Mouse (Mus musculus): ENCODE results near the gene Gm49388. TPM values are rescaled to one million over a fixed set of nuclear protein-coding genes. Genes with fewer than 3 reads are reported as not detected.

Gene Gm49388
- total RNA-seq (2021), result 1 to 10 TPM; 5.5 to 5.6 TPM
- long read RNA-seq, experiment 1, partial matches to known transcripts, result 0 of 2 reads
- long read RNA-seq, experiment 1, other reads (novel, unspliced or antisense), result 2 of 2 reads
- long read RNA-seq, experiment 2, partial matches to known transcripts, result 0 of 2 reads
- long read RNA-seq, experiment 2, other reads (novel, unspliced or antisense), result 2 of 2 reads

DNA sequence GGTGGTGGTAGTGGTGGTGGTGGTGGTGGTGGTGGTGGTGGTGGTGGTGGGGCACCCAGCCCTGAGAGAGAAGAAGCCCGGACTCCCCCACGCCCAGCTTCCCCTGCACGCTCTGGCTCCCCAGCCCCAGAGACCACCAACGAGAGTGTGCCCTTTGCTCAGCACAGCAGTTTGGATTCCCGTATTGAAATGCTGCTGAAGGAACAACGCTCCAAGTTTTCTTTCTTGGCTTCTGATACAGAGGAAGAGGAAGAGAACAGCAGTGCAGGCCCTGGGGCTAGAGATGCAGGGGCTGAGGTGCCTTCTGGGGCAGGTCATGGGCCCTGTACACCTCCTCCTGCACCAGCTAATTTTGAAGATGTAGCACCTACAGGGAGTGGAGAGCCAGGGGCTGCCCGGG lies at the start of gene Gm49388:
Gene Gm49388, plus strand, starts transcription at position 301 of the 400 bp plus-strand sequence.
- no peak for DNase-seq (ENCODE audit: low spot score in 2 of 2)

DNA sequence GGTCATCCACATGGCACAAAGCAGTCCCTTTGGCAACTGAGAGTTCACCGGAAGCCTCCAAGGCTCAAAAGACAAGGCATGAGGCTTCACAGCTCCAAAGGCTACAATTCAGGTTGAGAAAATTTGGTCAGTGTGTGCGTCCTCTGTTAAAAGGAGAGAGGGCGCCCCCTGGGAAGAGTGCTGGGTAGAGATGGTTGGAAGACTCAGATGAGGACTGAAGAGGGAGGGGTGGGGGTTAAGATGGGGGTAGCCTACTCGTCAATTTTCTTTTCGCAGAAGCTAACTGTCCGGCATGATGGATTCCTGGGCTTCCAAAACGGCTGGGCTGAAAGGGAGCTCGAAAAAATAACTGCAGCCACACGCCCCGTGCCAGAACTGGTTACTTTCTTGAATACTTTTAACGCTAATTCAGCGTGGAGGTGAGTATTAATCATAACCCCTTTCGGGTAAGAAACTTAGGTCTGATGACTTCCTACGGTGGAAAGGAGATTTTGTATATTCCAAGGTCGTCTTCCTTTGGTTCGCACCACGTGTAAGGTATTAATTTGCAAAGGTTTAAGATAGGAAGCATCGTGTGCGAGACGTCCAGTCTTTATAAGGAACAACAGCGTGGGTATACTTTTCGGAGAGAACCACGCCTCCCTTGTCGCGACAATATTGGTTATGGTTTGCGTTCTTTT lies 40.9 kb upstream of the Gm49388 start, which contains the start of gene Fbxl19:
Gene Fbxl19, plus strand, starts transcription at position 178 of the 680 bp plus-strand sequence.
- DNase-seq (ENCODE audit: low spot score in 2 of 2), result peak; percentile 75 to 79

DNA sequence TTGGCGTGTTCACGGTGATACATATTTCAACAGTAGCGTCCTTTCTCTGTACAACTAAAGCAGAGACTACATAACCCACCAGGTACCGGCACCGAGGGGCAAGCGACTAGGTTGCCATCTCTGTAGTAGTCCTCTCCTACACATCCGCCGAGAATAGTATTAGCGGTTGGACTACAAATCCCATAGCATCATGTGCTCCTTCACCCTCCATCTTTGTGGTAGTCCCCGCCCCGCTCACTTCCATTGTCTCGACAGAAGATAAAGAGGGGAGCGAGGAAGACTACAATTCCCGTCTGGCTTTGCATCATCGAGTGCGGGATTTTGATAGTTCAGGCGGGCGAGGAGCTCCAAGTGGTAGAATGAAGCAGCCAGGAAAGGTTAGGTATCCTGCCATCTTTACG lies 40.2 kb upstream of the Gm49388 start:
- peak; percentile 89 to 94 for DNase-seq (ENCODE audit: low spot score in 2 of 2)

DNA sequence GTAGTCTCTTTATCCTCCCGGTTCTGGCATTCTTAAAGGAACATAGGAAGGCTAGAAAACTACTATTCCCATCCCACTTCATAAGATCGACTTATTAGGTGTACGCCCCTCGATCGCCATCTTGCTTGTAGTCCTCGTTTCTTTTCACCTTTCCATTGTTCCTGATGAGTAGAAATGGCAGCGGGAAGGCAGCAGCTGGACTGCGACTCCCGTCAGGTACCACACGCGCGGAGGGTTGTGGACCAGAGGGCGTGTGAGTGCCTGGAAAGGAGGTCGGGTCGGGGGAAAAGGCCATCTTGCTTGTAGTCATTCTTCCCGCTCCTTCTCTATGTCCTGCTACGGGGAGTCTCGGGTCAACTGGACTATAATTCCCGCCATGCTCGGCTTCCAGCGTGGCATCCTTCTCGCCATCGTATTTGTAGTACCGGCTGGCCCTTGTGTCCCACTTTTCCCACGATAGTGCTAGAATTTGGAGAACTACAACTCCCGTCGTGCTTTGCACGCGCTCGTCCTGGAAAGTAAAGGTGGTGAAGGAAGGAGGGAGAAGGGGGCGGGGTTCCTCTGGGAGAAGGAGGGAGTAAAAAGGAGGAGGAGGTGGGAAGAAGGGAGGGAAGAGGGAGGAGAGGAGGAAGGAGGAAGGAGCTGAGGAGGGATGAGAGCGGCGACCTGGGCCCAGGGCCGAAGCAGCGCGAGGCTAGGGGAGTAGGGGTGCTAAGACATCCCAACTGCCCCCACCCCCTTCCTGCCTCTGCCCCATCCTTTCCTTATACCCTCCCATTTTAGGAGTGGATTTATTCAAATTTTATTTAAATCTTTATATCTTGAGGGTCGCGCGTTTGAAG lies 39.5 kb upstream of the Gm49388 start:
- peak; percentile 96 to 98 for DNase-seq (ENCODE audit: low spot score in 2 of 2)

DNA sequence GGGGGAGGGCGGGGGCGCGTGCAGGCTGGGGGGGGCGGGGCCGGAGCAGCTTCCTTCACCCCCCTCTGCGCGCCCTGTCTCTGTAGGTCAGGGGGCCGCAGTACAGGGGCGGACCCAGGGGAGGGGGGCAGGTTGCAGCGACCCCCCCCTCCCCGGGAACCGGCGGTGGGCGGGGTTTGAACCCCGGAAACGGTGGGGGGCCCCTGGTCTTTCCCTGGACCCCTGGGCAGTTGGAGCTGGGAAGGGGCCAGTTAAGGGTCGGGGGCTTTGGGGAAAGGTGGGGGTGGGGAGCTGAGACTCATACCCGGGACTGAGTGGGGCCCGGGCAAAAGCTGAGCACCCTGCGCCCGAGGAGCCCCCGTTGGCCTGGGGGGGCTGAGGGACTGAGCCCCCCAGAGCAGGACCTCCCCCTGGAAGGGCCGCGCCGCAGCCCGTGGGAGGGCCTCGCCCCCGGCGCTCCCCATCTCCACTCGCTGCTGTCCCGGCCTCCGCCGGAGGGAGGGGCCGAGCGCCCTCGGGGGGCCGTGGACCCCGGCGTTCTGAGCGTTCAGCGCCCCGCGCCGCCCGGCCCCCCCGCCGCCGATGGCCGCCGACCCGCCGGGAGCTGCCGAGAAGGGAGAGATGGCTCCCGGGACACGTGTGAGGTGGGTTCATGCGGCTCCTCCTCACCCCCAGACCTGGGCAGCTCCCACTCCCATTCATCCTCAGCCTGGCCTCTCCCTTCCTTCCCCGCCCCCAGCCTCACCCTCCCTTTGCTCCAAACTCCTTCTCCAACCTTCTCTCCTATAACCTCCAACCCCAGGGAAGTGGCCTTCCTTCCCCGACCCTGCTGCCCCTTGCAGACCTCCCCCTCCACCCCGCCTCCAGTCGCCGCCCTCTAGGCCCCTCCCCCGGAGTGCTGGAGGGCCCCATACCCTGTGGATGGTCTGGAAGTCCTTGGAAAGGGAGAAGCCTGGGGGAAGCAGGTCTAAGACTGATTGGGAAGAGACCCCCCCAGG lies 38.6 kb upstream of the Gm49388 start:
- DNase-seq (ENCODE audit: low spot score in 2 of 2), result no peak

DNA sequence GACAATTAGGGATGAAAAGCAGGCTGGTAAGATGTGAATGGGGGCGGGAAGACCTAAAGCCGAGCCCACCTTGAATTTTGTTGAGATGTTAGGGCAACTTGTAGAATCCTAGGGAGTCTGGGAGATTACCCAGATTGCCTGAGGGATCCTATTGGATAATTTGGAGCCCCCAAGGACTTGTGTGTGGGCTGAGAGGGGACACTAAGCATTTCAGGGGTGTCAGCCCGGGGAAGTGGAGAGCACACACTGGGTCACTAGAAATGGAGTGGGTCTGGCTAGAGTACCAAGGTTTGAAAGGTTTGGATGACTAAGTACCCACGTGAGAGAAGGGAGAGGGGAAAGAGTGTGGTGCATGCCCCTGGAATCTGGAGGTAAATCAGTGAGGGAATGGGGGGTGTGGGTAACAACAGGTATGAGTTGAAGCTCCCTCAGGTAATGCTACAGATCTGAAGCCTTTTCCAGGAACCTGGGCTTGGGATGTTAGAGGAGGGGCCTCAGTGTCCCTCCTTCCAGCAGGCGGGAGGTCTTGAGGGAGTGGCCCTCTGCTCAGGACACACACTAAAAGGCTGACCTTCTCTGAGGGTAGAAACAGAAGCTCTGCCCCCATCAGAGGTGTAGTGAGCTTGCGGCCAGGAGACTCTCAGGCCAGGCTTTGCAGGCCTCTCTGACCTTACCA lies 37.7 kb upstream of the Gm49388 start:
- DNase-seq (ENCODE audit: low spot score in 2 of 2), result no peak

DNA sequence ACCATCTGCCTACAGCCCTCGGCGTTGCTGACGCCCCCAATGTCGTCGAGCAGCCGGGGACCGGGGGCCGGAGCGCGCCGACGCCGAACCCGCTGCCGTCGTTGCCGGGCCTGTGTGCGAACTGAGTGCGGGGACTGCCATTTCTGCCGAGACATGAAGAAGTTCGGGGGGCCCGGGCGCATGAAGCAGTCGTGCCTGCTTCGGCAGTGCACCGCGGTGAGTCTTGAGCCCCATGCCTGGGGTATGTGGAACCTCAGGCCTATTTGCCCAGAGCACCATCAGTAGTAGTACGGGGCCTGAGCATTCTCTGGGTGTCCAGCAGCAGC lies 37.2 kb upstream of the Gm49388 start:
- DNase-seq (ENCODE audit: low spot score in 2 of 2), result no peak

DNA sequence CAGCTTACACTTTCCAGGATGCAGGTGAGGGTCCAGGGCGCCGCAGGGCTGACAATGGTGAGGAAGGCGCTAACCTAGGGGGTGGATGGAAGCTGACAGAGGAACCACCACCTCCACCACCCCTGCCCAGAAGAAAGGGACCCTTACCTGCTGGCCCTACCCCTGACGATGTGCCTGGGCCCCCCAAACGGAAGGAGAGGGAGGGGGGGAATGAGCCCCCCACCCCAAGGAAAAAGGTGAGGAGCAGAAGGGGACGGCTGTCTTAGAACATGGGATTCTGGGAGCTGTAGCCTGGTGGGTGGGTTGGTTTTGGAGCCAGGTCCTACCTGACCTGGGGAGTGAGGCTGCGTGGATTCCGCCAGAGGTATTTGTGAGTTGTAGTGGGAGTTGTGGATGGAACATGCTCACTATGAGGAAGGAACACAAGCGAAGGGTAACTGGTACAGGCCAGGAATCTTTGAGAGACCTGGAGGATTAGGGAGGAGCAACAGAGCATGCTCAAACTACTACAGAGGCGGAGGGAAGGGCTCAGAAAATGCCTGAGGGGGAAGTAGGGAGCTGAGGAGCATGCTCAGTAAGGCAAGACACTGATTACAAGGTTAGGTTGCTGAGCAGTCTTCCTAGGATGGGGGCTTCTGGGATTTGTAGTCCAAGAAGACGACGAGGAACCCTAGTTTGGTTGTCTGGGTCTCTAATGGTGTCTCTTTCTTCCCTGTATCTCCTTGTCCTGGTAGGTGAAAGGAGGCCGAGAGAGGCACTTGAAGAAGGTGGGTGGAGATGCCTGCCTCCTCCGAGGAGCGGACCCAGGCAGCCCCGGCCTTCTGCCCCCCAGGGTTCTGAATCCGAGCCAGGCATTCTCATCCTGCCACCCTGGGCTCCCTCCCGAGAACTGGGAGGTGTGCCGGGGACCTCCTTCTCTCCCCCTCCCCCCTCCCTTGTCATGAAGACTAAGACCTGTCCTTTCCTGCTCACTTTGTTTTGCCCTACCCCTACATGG lies 35.0 kb upstream of the Gm49388 start:
- DNase-seq (ENCODE audit: low spot score in 2 of 2), result no peak

DNA sequence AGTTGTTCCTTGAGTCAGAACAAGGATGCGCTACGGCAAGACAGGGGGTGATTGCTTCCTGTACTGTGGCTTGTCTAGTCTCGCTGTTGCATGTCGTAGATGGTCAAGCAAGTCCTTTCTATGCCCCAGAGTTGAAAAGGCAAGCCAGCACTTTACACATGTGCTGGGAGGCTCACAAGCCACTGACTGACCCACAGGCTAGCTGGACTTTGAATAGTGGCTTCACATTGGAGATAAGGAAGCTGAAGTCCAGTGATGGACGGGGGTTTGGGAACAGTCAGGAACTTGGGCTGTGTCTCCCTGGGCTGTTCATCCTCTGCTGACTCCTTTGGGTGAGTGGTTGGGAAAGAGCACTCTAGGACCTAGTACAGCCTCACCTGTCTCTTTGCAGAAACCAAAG lies 33.8 kb upstream of the Gm49388 start:
- DNase-seq (ENCODE audit: low spot score in 2 of 2), result no peak

DNA sequence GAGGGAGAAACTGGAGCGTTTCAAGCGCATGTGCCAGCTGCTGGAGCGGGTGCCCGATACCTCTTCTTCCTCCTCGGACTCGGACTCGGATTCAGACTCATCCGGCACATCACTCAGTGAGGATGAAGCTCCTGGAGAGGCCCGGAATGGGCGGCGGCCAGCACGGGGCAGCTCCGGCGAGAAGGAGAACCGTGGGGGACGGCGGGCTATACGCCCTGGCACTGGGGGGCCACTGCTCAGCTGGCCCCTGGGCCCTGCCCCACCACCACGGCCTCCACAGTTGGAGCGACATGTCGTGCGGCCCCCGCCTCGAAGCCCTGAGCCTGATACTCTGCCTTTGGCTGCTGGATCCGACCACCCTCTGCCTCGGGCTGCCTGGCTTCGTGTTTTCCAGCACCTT lies 33.3 kb upstream of the Gm49388 start:
- DNase-seq (ENCODE audit: low spot score in 2 of 2), result no peak

DNA sequence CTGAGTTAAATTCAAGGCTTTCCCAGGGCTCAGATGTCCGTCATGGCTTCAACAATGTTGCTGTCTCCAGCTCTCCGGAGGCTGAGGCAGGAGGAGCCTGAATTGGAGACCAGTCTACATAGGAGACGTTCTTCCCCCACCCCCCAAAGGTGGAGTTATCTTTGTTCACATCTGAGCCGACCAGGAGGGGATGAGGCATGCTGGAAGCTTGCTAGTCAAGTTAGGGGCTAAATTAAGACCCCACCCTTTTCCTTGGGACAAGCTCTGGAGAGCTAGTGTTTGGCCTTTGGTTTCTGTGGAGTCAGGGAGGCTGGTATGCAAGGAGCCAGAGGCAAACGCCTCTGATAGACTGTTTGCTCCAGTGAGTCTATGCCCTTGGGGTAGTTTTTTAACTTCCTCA lies 32.2 kb upstream of the Gm49388 start:
- no peak for DNase-seq (ENCODE audit: low spot score in 2 of 2)

DNA sequence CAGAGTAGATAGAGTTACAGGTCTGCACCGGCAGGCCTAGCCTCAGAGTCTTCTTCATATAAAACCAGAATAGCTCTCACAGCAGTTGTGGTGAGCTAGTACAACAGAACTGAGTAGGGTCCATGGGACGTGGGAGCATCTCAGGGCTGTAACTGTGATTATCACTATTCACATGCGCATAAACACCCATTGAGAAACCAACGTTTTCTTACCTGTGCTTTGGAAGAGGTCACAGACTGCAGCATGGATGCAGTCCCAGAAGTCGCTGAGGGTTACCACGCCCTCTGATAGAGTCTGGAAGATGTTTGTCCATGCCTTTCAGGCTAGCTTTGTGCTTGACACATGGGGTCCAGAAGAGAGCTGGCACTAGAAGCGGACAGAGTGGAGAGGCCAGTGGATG lies 31.7 kb upstream of the Gm49388 start:
- DNase-seq (ENCODE audit: low spot score in 2 of 2), result no peak

DNA sequence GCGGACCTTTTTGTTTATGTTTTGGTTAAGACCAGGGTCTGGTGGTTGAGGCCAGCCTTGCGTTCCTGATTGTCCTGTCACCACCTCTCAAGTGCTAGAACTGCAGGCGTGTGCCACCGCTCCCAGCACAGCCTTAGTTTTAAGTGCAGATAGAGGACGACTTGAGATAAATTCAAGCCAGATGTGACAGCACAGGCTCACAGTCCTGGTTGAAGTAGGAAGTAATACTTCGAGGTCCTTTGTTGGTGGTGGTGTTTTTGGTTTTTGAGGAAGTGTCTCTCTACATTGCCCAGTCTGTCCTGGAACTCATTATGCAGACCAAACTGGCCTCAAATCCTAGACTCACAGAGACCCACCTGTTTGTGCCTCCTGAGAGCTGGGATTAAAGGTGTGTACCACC lies 25.7 kb upstream of the Gm49388 start:
- DNase-seq (ENCODE audit: low spot score in 2 of 2), result no peak

DNA sequence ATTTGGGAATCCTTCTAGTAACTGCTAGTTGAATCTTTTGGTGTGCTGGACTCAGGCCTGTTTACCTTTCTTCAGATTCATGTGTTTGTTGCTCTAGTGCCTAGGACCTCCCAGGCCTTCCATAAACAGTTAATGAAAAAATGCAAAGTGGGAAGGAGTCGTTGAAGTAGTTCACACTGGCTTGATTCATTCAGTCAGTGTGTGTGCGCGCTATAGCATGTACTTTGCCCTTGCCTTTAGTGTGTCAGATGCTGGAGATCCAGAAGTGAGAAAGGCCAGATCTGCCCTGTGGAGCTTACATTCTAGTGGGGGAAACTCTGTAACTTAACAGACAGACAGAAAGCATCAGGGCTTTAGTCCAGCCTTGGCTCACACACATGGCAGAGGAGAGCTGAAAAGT lies 24.9 kb upstream of the Gm49388 start:
- DNase-seq (ENCODE audit: low spot score in 2 of 2), result no peak

DNA sequence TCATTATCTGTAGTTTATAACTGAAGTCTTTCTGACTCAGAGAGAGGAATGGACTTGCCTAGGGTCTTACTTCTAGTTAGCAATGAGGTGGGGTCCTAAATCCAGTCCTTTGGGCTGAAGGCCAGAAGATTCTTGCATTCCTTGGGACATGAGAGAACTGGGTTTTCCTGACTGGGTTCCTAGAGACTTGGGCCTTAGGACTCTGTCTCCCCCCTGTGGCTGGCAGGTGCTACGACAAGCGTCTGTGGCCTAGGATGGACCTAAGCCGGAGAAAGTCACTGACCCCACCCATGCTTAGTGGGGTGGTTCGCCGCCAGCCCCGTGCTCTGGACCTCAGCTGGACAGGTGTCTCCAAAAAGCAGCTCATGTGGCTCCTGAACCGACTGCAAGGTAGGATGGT lies 24.4 kb upstream of the Gm49388 start:
- DNase-seq (ENCODE audit: low spot score in 2 of 2), result peak in 1 of 2 experiments; percentile 63

DNA sequence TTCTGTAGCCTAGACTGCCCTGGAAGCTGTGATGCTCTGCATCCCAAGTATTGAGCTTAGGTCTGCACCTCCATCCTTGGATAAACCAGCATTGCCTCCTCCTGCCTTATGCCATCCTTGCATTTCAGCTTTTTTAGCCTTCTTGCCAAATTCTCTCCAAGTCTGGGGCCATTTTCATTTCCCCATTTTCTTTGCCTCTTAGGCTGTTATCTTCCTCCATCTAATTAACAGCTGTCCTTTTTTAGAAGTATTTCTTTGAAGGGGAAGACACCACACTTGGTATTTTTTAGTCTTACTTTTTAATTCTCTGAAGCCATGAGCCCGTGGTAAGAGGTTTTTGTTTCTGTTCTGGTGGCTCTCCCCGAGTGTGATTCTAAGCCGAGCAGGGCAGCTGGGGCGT lies 21.8 kb upstream of the Gm49388 start:
- no peak for DNase-seq (ENCODE audit: low spot score in 2 of 2)

DNA sequence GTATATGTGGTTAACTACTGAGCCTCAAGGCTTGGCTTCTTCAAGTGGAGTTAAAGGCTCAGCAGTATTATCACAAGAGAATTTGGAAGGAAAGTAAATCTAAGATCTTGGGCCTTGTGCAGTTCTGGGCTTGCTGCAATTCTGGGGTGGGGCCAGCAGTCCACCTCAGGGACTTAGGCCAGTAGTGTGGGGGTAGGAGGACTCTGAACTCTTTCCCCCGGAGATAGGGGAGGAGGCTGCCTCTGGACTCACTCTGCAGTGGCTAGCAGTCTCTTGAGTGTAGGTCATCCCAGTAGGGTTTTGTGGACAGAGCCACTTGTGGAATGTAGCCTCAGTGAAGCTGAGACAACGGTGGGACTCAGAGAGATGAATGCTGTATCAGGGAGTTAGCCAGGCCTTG lies 19.7 kb upstream of the Gm49388 start:
- no peak for DNase-seq (ENCODE audit: low spot score in 2 of 2)

DNA sequence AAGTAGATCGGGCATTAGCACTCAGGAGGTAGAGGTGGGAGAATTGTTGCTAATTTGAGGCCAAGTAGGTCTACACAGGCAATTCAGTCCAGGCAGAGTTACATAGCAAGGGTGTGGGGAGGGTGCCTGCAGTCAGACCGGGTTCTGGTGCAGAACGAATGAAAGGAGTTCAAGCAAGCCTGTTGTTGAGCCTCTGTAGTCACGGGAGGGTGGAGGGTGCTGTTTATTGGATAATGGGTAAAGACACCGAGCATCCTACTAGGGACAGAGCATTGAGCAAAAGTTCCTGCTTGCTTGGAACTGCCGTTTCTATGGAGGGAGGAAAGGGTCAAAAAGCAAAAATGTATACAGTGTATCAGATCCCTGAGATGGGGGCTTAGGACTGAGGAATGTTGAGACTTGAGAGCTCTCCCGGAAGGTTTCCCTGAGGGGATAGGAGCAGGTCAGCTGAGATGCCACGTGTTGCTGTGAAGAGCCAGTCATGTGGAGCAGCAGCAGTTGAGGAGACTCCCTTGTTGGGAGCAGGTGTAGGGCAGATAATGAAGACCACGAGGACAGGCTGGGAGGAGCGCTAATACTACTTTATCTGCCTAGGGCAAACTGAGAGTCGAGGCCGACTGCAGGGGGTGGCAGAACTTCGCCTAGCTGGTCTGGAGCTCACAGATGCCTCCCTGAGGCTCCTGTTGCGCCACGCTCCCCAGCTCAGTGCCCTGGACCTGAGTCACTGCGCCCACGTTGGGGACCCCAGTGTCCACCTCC lies 18.4 kb upstream of the Gm49388 start:
- DNase-seq (ENCODE audit: low spot score in 2 of 2), result no peak
